Mouse (Mus musculus): Measurements from ENCODE around the gene Sh2d4b. TPM values are rescaled to one million over a fixed set of nuclear protein-coding genes. Genes with fewer than 3 reads are reported as not detected.

Gene Sh2d4b
- polyA plus RNA-seq, 1 experiment from 2014 or later: 0.79 TPM

DNA sequence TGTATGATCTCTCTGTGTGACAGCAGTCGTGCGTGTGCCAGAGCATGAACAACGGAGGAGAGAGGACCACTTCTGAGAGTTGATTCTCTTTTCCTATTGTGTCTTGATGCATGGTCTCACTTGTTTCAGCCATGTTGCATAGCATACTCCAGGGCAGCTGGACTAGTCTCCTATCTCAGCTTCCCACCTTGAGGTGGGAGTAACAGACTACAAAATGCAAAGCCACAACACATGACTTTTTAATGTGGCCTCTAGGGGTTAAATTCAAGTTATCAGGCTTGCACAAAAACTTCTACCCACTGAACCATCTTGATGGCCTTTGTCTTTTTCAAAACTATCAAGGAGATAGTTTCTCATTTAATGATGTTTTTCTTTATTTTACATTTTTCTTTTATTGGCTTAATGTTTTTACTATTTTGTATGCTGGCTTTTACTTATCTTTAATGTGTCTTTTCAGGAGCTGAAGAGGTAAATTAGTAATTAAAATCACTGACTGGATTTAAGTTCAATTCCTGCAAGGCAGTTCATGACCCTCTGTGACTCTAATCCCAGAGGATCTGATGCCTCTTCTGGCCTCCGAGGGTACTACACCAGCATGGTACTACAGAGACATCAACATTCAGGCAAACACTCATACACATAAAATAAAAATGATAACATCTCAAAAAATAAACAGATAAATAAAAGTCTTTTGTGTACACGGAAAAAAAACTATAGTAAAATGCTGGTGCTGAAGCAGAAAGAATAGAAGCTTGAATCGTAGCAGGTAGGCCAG is 6.5 kb downstream of the Sh2d4b start:
- Histone ChIP-seq H3K9ac (no peak overlapping the region), H3K4me1 (ENCODE audit: insufficient read depth) (no peaks in the 10 kb centered on the region), H3K4me2 (no peak overlapping the region), H3K27ac (ENCODE audit: low read depth) (no peak overlapping the region), H3K4me3 (ENCODE audit: low read depth, low read length) (no peak overlapping the region), H3K27me3 (ENCODE audit: insufficient read depth, low read length) (no peaks in the 10 kb centered on the region), H3K36me3 (ENCODE audit: insufficient read depth) (no peaks in the 10 kb centered on the region), H3K9me3 (ENCODE audit: low read depth, low read length) (no peaks in the 10 kb centered on the region)
- 77% methylated on average over 6 of the region's 6 CpGs for WGBS
- peak; percentile 38 for DNase-seq
- TF ChIP-seq CTCF (IDR thresholded peaks at IDR 0.05; ENCODE audit: low read depth): peak; percentile 58
- no peak for ATAC-seq (ENCODE audit: insufficient read depth)

DNA sequence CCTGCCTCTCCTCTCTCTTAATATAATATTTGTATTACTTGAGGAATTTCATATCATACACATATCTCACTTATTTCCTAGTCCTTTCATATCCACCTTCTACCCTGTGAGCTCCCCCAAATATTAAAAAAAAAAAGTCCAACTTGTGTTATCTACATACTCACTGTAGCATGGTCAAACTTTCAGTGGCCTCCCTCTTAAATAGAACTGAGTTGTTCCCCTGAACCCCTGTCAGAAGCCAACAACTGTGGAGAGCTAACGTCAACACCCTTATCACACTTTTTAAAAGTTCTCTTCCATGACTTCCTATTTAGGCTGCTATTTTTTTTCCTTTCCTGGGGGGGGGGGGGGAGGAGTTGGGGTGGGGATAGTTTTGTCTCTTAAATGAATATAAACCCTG is 7.3 kb downstream of the Sh2d4b start:
- no peak overlapping the region for H3K4me3 ChIP-seq (ENCODE audit: low read depth, low read length)
- no peaks in the 10 kb centered on the region for H3K9me3 ChIP-seq (ENCODE audit: low read depth, low read length)
- H3K36me3 ChIP-seq (ENCODE audit: insufficient read depth): no peaks in the 10 kb centered on the region
- 18% methylated on average over 1 of the region's 1 CpGs for WGBS
- no peaks in the 10 kb centered on the region for H3K27me3 ChIP-seq (ENCODE audit: insufficient read depth, low read length)
- ATAC-seq (ENCODE audit: insufficient read depth) (peak; percentile 4; the same call in 1 of the 2 replicates), DNase-seq (no peak)
- H3K9ac ChIP-seq: no peak overlapping the region
- no peak for TF ChIP-seq CTCF (IDR thresholded peaks at IDR 0.05; ENCODE audit: low read depth)
- no peaks in the 10 kb centered on the region for H3K4me1 ChIP-seq (ENCODE audit: insufficient read depth)
- H3K4me2 ChIP-seq: no peak overlapping the region
- H3K27ac ChIP-seq (ENCODE audit: low read depth): no peak overlapping the region

DNA sequence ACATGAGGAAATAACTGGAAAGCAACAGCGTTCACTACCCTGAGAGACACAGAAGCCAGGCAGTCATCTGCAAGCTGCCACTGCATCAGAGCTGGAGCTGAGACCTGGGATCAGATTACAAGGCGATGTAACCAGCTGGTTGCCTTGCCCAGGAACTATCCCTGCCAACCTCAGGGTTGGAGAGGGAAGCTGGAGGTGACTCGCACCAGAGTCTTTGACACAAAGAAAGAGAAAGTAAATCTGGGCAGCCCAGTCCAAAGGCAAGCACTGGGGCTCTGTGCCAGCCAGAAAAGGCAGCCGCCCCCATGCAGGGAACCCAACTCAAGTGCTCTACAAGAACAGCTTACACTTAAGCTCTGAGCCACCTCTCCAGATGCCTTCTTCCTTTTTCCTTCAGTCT is 7.8 kb downstream of the Sh2d4b start:
- TF ChIP-seq CTCF (IDR thresholded peaks at IDR 0.05; ENCODE audit: low read depth): no peak
- H3K9ac ChIP-seq: no peak overlapping the region
- DNase-seq (peak; percentile 59), ATAC-seq (ENCODE audit: insufficient read depth) (peak; percentile 79)
- no peaks in the 10 kb centered on the region for H3K9me3 ChIP-seq (ENCODE audit: low read depth, low read length)
- no peak overlapping the region for H3K4me2 ChIP-seq
- no peaks in the 10 kb centered on the region for H3K27me3 ChIP-seq (ENCODE audit: insufficient read depth, low read length)
- H3K36me3 ChIP-seq (ENCODE audit: insufficient read depth): no peaks in the 10 kb centered on the region
- no peak overlapping the region for H3K4me3 ChIP-seq (ENCODE audit: low read depth, low read length)
- H3K27ac ChIP-seq (ENCODE audit: low read depth): no peak overlapping the region
- 16% methylated on average over 4 of the region's 4 CpGs for WGBS
- no peaks in the 10 kb centered on the region for H3K4me1 ChIP-seq (ENCODE audit: insufficient read depth)

DNA sequence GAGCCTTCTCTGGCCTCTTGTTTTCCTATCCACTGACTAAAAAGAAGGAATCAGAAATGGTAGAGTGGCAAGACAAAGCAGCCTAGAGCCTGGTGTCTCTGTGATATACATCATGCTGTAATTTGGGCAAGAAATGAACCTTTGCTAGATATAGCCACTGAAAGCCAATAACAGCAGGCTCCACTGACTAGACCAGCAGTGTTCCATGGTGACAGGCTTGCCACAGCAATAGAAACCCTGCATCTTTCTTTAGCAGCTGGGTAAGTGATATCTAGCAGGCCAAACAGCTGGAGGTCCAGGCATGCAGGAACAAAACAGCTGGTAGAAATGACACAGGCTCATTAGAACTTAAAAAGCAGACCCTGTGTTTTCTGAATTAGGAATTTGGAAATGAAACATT is 18.5 kb downstream of the Sh2d4b start:
- Histone ChIP-seq H3K4me3 (ENCODE audit: low read depth, low read length) (no peak overlapping the region), H3K27ac (ENCODE audit: low read depth) (no peak overlapping the region), H3K4me2 (no peak overlapping the region), H3K9ac (no peak overlapping the region), H3K9me3 (ENCODE audit: low read depth, low read length) (no peaks in the 10 kb centered on the region), H3K36me3 (ENCODE audit: insufficient read depth) (no peaks in the 10 kb centered on the region), H3K27me3 (ENCODE audit: insufficient read depth, low read length) (no peaks in the 10 kb centered on the region), H3K4me1 (ENCODE audit: insufficient read depth) (no peaks in the 10 kb centered on the region)
- ATAC-seq (ENCODE audit: insufficient read depth) (no peak), DNase-seq (no peak)
- TF ChIP-seq CTCF (IDR thresholded peaks at IDR 0.05; ENCODE audit: low read depth): no peak

DNA sequence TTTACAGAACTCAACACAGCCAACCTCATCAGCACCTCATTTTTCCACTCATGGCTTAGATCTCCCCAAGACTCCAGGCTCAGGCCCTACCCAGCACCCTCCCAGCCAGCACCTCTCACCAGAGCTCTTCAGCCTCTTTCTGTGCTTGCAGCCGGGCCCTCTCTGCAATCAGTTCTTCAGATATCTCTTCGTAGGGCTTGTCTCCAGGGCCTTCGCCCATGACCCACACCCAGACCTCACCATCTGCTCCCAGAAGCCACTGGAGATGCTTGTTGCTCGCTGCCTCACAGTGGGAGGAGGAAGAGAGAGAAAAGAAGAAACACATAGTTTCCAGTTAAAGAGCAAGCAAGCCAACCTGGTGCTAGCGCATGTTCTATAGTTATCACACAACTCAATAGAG is 19.1 kb downstream of the Sh2d4b start:
- H3K9ac ChIP-seq: no peak overlapping the region
- H3K9me3 ChIP-seq (ENCODE audit: low read depth, low read length): no peaks in the 10 kb centered on the region
- 85% methylated on average over 5 of the region's 5 CpGs for WGBS
- H3K4me2 ChIP-seq: no peak overlapping the region
- no peak for ATAC-seq (ENCODE audit: insufficient read depth)
- no peak for TF ChIP-seq CTCF (IDR thresholded peaks at IDR 0.05; ENCODE audit: low read depth)
- H3K4me1 ChIP-seq (ENCODE audit: insufficient read depth): no peaks in the 10 kb centered on the region
- no peaks in the 10 kb centered on the region for H3K36me3 ChIP-seq (ENCODE audit: insufficient read depth)
- no peak for DNase-seq
- H3K27ac ChIP-seq (ENCODE audit: low read depth): no peak overlapping the region
- no peaks in the 10 kb centered on the region for H3K27me3 ChIP-seq (ENCODE audit: insufficient read depth, low read length)
- H3K4me3 ChIP-seq (ENCODE audit: low read depth, low read length): no peak overlapping the region

DNA sequence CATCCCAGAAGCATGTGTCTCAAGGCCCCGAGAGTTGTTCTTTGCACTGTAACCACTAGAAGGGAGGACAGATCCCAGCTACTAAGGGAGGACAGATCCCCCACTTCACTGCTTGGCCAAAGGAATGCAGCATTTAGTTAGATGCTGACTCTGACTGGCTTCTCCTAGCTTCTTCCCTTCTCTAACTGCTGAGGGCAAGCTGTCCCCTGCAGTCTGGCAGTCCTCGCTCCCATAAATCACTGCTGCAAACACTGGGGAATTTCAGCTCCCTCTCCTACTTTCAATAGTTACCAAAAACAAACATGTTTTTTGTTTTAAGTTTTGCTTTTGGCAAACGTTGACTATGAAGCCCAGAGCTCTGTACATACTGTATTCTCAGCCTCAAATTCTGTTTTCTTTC is 22.5 kb downstream of the Sh2d4b start:
- no peak overlapping the region for H3K27ac ChIP-seq (ENCODE audit: low read depth)
- 57% methylated on average over 3 of the region's 3 CpGs for WGBS
- H3K4me3 ChIP-seq (ENCODE audit: low read depth, low read length): no peak overlapping the region
- ATAC-seq (ENCODE audit: insufficient read depth) (no peak), DNase-seq (no peak)
- no peak for TF ChIP-seq CTCF (IDR thresholded peaks at IDR 0.05; ENCODE audit: low read depth)
- H3K9me3 ChIP-seq (ENCODE audit: low read depth, low read length): no peaks in the 10 kb centered on the region
- H3K27me3 ChIP-seq (ENCODE audit: insufficient read depth, low read length): no peaks in the 10 kb centered on the region
- no peak overlapping the region for H3K9ac ChIP-seq
- no peak overlapping the region for H3K4me2 ChIP-seq
- no peaks in the 10 kb centered on the region for H3K36me3 ChIP-seq (ENCODE audit: insufficient read depth)
- H3K4me1 ChIP-seq (ENCODE audit: insufficient read depth): no peaks in the 10 kb centered on the region

DNA sequence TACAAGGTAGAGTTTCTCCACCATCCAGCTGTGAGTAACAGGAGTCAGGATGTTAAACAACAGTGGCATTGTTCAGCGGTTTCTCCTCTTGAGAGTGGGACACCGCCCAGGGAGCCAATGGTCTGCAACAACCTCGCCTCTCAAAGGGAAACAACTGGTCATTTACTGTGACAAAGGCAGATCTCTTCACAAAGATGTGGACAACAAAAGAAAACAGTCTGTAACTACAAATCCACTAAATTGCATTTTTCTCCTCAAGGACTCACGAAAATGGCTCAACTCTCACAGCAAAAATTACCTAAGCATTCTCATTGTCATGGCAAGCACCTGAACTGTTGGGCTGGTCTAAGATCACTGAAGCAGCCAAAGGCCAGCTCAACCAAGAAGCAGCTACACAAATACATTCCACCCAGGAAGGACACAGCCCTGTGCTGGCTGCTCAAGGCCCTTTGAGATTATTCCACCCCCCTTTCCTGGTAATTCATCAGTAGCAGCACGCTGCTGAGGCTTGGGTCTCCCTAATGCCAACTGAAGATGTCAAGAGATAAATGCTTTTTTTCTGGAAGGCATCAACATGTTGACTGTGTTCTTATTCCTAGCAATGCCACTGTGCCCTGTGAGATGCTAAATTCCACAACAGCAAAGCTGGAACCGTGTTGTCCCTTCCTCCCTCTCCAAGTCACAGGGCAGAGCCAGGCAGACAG is 28.1 kb downstream of the Sh2d4b start:
- Histone ChIP-seq H3K36me3 (ENCODE audit: insufficient read depth) (no peaks in the 10 kb centered on the region), H3K9ac (no peak overlapping the region), H3K27me3 (ENCODE audit: insufficient read depth, low read length) (no peaks in the 10 kb centered on the region), H3K4me1 (ENCODE audit: insufficient read depth) (no peaks in the 10 kb centered on the region), H3K27ac (ENCODE audit: low read depth) (no peak overlapping the region), H3K9me3 (ENCODE audit: low read depth, low read length) (no peaks in the 10 kb centered on the region), H3K4me3 (ENCODE audit: low read depth, low read length) (no peak overlapping the region), H3K4me2 (no peak overlapping the region)
- WGBS: 58% methylated on average over 6 of the region's 6 CpGs
- no peak for DNase-seq
- ATAC-seq (ENCODE audit: insufficient read depth): no peak
- no peak for TF ChIP-seq CTCF (IDR thresholded peaks at IDR 0.05; ENCODE audit: low read depth)
